Mouse (Mus musculus): ENCODE data around the gene Traf3ip1. TPM values are rescaled to one million over a fixed set of nuclear protein-coding genes. Genes with fewer than 3 reads are reported as not detected.
A peak's percentile ranks its signal among the peaks of the same experiment; 100 is the strongest.

The Traf3ip1 gene
- polyA plus RNA-seq, 1 experiment from 2014 or later: 19.0 TPM

DNA sequence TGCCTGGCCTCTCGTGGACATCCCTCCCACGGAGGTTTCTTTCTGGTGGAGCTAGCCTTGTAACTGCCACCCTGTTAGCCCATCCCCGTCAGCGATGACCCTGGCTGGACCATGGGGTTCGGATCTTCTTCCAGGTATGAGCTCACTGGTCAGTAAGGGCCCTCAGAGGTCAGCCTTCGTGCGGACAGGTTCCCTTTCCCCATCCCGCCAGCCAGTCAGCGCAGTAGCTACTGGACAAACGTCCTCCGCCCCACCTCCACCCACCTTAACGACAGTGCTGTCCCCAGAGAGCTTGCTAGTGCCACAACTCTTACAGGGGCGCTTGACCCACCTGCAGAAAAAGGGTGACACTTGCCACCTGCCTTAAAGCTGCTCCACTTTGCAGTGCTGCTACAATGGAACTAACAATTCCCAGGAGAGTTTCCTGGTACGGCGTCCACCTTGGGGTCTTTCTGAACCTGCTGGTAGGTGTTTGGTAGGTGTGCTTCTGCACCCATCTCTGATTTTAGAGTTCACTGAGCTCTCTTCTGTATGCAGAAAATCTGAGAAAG is 46.7 kb downstream of the Traf3ip1 start:
- no peak for TF ChIP-seq CTCF (IDR thresholded peaks at IDR 0.05)
- DNase-seq (ENCODE audit: low read depth, low spot score) (no peak), ATAC-seq (peak; percentile 4)
- ChIA-PET CTCF (interaction anchor here (1.2 kb wide), 2 partner anchors 15 to 18 kb away, joined by 3 read pairs; no protein-coding TSS in a partner anchor), POLR2A (interaction anchor here (0.5 to 1.2 kb wide), 2 partner anchors 19 to 931 kb away, joined by 3 to 4 read pairs; no protein-coding TSS in a partner anchor)
- in situ Hi-C loops (cut with MboI; ENCODE audit: low pct_unique_long_range_greater_than_20kb): no loop called here
- H3K27me3 ChIP-seq: no peaks in the 10 kb centered on the region

GRCm38 (mm10) chr1:91543974-91544373 is 49.5 kb downstream of the Traf3ip1 start:
- H3K27me3 ChIP-seq: no peaks in the 10 kb centered on the region
- in situ Hi-C loops (cut with MboI; ENCODE audit: low pct_unique_long_range_greater_than_20kb): no loop called here
- no peak for DNase-seq (ENCODE audit: low read depth, low spot score)
- ChIA-PET CTCF (no interaction called here), POLR2A (no interaction called here)
- TF ChIP-seq CTCF (IDR thresholded peaks at IDR 0.05): no peak
- ATAC-seq: no peak

GRCm38 (mm10) chr1:91545226-91545625 is 50.8 kb downstream of the Traf3ip1 start:
- no peak for ATAC-seq
- POLR2A ChIA-PET: no interaction called here
- CTCF ChIA-PET: interaction anchor here (1.0 kb wide), 2 partner anchors 9 to 11 kb away, joined by 3 to 5 read pairs; no protein-coding TSS in a partner anchor
- in situ Hi-C loops (cut with MboI; ENCODE audit: low pct_unique_long_range_greater_than_20kb): no loop called here
- TF ChIP-seq CTCF (IDR thresholded peaks at IDR 0.05): no peak
- no peaks in the 10 kb centered on the region for H3K27me3 ChIP-seq
- no peak for DNase-seq (ENCODE audit: low read depth, low spot score)

DNA sequence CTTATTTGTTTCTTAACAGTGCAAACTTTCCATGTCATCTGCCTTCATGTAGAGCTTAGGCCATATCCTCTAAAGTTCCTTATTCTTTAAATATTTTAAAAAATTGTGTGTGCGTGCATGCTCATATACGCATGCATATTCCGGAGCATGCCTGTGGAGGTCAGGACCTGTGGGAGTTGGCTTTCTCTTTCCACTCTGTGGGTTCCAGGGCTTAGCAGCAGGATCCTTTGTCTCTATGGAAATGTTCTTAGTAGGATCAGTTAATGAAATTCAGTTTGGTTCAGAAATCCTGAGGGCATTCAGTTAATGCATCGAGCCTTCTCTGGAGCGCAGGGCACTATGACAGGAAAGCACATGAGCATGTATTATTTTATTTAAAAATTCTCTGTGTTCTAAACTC is 53.1 kb downstream of the Traf3ip1 start:
- DNase-seq (ENCODE audit: low read depth, low spot score) (no peak), ATAC-seq (no peak)
- POLR2A ChIA-PET: no interaction called here
- CTCF ChIA-PET: no interaction called here
- no peaks in the 10 kb centered on the region for H3K27me3 ChIP-seq
- no peak for TF ChIP-seq CTCF (IDR thresholded peaks at IDR 0.05)
- in situ Hi-C loops (cut with MboI; ENCODE audit: low pct_unique_long_range_greater_than_20kb): no loop called here

DNA sequence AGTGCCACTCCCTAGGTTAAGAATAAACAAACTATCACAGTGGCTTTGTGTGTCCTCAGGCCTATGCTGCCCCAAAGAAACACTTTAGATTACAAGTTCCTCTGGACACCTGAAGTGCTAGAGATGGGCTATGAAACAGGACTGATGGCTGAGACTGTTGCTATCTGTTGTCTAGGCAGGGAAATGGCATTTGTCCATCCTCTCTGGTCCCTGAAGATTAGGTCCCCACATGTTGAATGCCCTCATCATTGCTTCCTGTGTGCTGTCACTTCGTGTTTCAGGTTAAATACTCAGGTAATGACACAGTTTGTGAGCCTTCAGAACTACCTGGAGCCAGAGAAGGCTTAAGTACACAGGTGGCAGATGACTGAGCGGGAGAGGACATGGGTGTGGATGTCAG is 54.6 kb downstream of the Traf3ip1 start:
- ATAC-seq (no peak), DNase-seq (ENCODE audit: low read depth, low spot score) (no peak)
- ChIA-PET CTCF (no interaction called here), POLR2A (no interaction called here)
- TF ChIP-seq CTCF (IDR thresholded peaks at IDR 0.05): no peak
- in situ Hi-C loops (cut with MboI; ENCODE audit: low pct_unique_long_range_greater_than_20kb): no loop called here
- H3K27me3 ChIP-seq: no peaks in the 10 kb centered on the region

DNA sequence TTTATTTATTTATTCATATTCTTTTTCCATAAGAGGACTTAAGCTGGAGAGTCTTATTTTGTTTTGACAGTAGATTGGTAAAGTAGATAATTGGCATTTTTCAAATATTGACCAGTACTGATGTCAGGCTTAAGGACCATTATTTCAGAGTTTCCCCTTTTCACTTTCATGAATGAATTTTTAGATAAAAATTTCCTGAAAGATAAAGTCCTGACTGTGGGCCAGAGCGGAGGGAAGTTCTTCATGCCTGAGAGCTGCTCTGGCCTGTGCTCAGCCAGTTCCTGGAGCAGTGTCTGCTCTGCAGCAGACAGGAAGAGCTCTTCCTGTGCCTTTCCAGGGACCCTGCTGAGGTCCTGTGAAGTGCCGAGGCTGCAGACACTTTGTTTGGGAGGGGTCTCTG is 62.7 kb downstream of the Traf3ip1 start:
- POLR2A ChIA-PET: no interaction called here

DNA sequence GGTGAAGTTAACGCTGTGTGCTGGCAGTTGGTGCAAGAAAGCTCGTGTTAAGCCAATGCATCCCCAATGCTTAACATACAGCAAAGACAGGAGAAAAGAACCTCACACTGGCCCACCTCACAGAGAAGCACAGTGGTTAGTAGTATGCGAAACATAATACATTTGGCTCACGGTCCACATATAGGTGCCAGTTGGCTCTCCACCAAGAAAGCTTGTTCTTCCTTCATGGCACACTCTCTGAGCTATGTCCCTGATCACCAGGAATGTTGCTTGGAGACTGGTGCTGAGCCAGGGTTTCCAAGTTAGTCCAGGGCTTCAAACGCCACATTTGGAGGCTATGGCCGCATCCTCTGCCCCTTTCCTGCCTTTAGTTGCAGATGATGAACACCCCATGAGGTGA is 66.8 kb downstream of the Traf3ip1 start:
- CTCF ChIA-PET: interaction anchor here (1.2 to 1.7 kb wide), 2 partner anchors 15 to 22 kb away, joined by 3 to 5 read pairs; no protein-coding TSS in a partner anchor
- TF ChIP-seq CTCF (IDR thresholded peaks at IDR 0.05): no peak
- POLR2A ChIA-PET: interaction anchor here (0.7 to 1.1 kb wide), 2 partner anchors 20 to 33 kb away, joined by 3 to 4 read pairs; no protein-coding TSS in a partner anchor
- no peaks in the 10 kb centered on the region for H3K27me3 ChIP-seq
- ATAC-seq: no peak
- no peak for DNase-seq (ENCODE audit: low read depth, low spot score)
- in situ Hi-C loops (cut with MboI; ENCODE audit: low pct_unique_long_range_greater_than_20kb): no loop called here

More for the DNA sequence above, 62.7 kb downstream of the Traf3ip1 start:
- no peaks in the 10 kb centered on the region for H3K27me3 ChIP-seq
- no peak for TF ChIP-seq CTCF (IDR thresholded peaks at IDR 0.05)
- DNase-seq (ENCODE audit: low read depth, low spot score) (no peak), ATAC-seq (no peak)
- in situ Hi-C loops (cut with MboI; ENCODE audit: low pct_unique_long_range_greater_than_20kb): no loop called here
- CTCF ChIA-PET: interaction anchor here (1.1 kb wide), 1 partner anchor 12 kb away, joined by 5 read pairs; no protein-coding TSS in a partner anchor

GRCm38 (mm10) chr1:91562977-91563590 is 68.6 kb downstream of the Traf3ip1 start:
- ChIA-PET CTCF (interaction anchor here (1.6 to 1.7 kb wide), 2 partner anchors 17 to 121 kb away, joined by 3 to 5 read pairs; no protein-coding TSS in a partner anchor), POLR2A (no interaction called here)
- in situ Hi-C loops (cut with MboI; ENCODE audit: low pct_unique_long_range_greater_than_20kb): no loop called here
- no peak for TF ChIP-seq CTCF (IDR thresholded peaks at IDR 0.05)
- no peak for DNase-seq (ENCODE audit: low read depth, low spot score)
- no peaks in the 10 kb centered on the region for H3K27me3 ChIP-seq
- no peak for ATAC-seq

DNA sequence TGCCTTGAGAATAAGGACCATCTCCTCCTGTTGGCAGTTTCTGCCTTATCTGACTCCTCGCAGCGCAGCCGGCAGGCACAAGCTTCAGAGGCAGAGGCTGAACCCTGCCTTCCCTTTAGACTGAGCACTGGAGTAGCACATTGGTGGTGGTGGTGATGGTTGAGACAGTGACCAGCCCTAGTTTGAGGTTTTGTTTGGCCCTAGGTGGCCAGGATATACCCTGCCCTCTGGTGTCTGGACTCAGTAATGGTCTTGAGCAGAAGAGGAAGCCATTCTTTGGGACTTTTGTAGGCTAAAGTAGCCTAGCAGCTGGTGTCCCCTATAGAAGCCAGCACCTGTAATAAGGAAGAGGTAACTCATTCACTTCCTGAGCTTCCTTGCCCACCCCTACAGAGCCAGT is 69.6 kb downstream of the Traf3ip1 start:
- ATAC-seq: no peak
- CTCF ChIA-PET: interaction anchor here (1.6 kb wide), 1 partner anchor 122 kb away, joined by 3 read pairs; no protein-coding TSS in a partner anchor

GRCm38 (mm10) chr1:91564598-91564997 is 70.2 kb downstream of the Traf3ip1 start:
- ATAC-seq (no peak), DNase-seq (ENCODE audit: low read depth, low spot score) (no peak)
- CTCF ChIA-PET: no interaction called here
- in situ Hi-C loops (cut with MboI; ENCODE audit: low pct_unique_long_range_greater_than_20kb): no loop called here
- H3K27me3 ChIP-seq: peaks cover 7% of the 10 kb centered on the region
- TF ChIP-seq CTCF (IDR thresholded peaks at IDR 0.05): no peak
- POLR2A ChIA-PET: no interaction called here

More for the DNA sequence above, 69.6 kb downstream of the Traf3ip1 start:
- H3K27me3 ChIP-seq: peaks cover 3% of the 10 kb centered on the region
- peak; percentile 46 for TF ChIP-seq CTCF (IDR thresholded peaks at IDR 0.05)
- POLR2A ChIA-PET: no interaction called here
- in situ Hi-C loops (cut with MboI; ENCODE audit: low pct_unique_long_range_greater_than_20kb): no loop called here
- DNase-seq (ENCODE audit: low read depth, low spot score): no peak

DNA sequence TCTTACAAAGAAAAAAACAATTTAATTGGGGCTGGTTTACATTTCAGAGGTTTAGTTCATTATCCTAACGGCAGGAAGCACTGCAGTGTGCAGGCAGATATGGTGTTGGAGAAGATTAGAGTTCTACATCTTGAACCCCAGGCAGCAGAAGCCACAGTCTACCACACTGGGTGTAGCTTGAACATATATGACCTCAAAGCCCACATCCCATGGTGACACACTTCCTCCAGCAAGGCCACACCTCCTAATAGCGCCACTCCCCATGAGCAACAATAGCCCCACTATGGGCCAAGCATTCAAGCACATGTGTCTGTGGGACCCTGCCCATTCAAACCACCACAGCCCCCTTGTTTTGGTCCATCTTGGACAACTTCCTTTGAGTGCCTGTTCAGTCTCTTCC is 72.8 kb downstream of the Traf3ip1 start:
- ChIA-PET CTCF (no interaction called here), POLR2A (no interaction called here)
- H3K27me3 ChIP-seq: peaks cover 10% of the 10 kb centered on the region
- in situ Hi-C loops (cut with MboI; ENCODE audit: low pct_unique_long_range_greater_than_20kb): no loop called here
- no peak for DNase-seq (ENCODE audit: low read depth, low spot score)
- TF ChIP-seq CTCF (IDR thresholded peaks at IDR 0.05): no peak
- no peak for ATAC-seq
